10 mouse cellular contexts compared by ENCODE assay signal in genomic region chr7:16043861-16044435, GRCm38 (mm10). TPM values are rescaled to one million over a fixed set of nuclear protein-coding genes. Genes with fewer than 3 reads are reported as not detected.
DNase-seq lines count a peak whose midpoint lies in the region; ATAC-seq and TF ChIP-seq lines count a peak whose summit lies in the region.
"Had no signal": no experiment of that assay in that cellular context is flagged by ENCODE, and none has a peak within 500 bp of the region (broad histone marks: within the 10 kb centered on the region; RNA-seq: fewer than 3 reads in every experiment).

No protein-coding gene starts in this region.

- peak overlapping the region; percentile 82 for H3K4me2 ChIP-seq in liver, embryonic 11.5 days
- H3K4me2 ChIP-seq in stomach, postnatal 0 days (replicated peaks; ENCODE audit: low read depth): 0 out of 2 replicates have a peak overlapping the region, but pooled peaks have one; percentile 17

- no peak overlapping the region; the same call in none of the 2 replicates for H3K4me3 ChIP-seq in spleen, adult 2 months (ENCODE audit: extremely low read depth, insufficient read depth, insufficient read length)
- no peak overlapping the region for H3K4me3 ChIP-seq in liver, embryonic 11.5 days (ENCODE audit: low read depth, low read length)
- no peak overlapping the region for H3K4me3 ChIP-seq in stomach, postnatal 0 days (ENCODE audit: low read depth, low read length)

- H3K27ac ChIP-seq in spleen, adult 2 months (ENCODE audit: insufficient read depth, low read length): peak overlapping the region; percentile 97
- peak overlapping the region; percentile 28; the same call in 1 of the 2 replicates for H3K27ac ChIP-seq in liver, embryonic 11.5 days (ENCODE audit: low read depth, low read length)
- H3K27ac ChIP-seq in stomach, postnatal 0 days (replicated peaks): peak overlapping the region; percentile 53; the same call in 1 of the 2 replicates

- no peak for TF ChIP-seq CTCF in spleen, adult 2 months (IDR thresholded peaks at IDR 0.05; ENCODE audit: extremely low read depth, insufficient read depth, insufficient read length, insufficient replicate concordance)
- TF ChIP-seq CTCF in stomach, postnatal 0 days (IDR thresholded peaks at IDR 0.05; ENCODE audit: low read depth): no peak

- 40% methylated on average over 3 of the region's 3 CpGs for WGBS in spleen, adult 2 months
- WGBS in liver, embryonic 11.5 days: 46% methylated on average over 3 of the region's 3 CpGs
- 38% methylated on average over 3 of the region's 3 CpGs for WGBS in stomach, postnatal 0 days

- no peak for ATAC-seq in liver, embryonic 11.5 days (replicated peaks; ENCODE audit: low FRiP score)
- no peak for ATAC-seq in stomach, postnatal 0 days (ENCODE audit: low FRiP score, low TSS enrichment)

- H3K36me3 ChIP-seq in spleen, adult 2 months (ENCODE audit: control insufficient read depth, insufficient read depth, low read length): no peaks in the 10 kb centered on the region
- no peaks in the 10 kb centered on the region for H3K36me3 ChIP-seq in liver, embryonic 11.5 days (ENCODE audit: control insufficient read depth, insufficient read depth, low read length)
- H3K36me3 ChIP-seq in stomach, postnatal 0 days (ENCODE audit: control insufficient read depth, insufficient read depth, low read length): no peaks in the 10 kb centered on the region

- H3K9me3 ChIP-seq in liver, embryonic 11.5 days (ENCODE audit: control insufficient read depth, low read length): no peaks in the 10 kb centered on the region
- no peaks in the 10 kb centered on the region for H3K9me3 ChIP-seq in stomach, postnatal 0 days (ENCODE audit: control insufficient read depth, low read length)

- peaks cover 38% of the 10 kb centered on the region; the same call in 1 of the 2 replicates for H3K4me1 ChIP-seq in spleen, adult 2 months (ENCODE audit: control insufficient read depth, insufficient read depth, insufficient read length)
- peaks cover 43% of the 10 kb centered on the region for H3K4me1 ChIP-seq in liver, embryonic 11.5 days (replicated peaks; ENCODE audit: control insufficient read depth, insufficient read depth, low read length)
- H3K4me1 ChIP-seq in stomach, postnatal 0 days (replicated peaks; ENCODE audit: control insufficient read depth, insufficient read depth): 0 out of 2 replicates have a peak, but pooled peaks cover 6% of the 10 kb centered on the region

- no peak overlapping the region for H3K9ac ChIP-seq in liver, embryonic 11.5 days (ENCODE audit: low read depth, low read length)
- no peak overlapping the region for H3K9ac ChIP-seq in stomach, postnatal 0 days (ENCODE audit: low read length)

- no peak for TF ChIP-seq EP300 in stomach, postnatal 0 days (optimal IDR thresholded peaks at IDR 0.05)

- peak; percentile 18 for DNase-seq in adrenal gland, postnatal 14 days
- no peak for DNase-seq in adrenal gland, adult 2 months
- DNase-seq in spleen, adult 2 months (ENCODE audit: low read depth in 1 of 2, low spot score in 2 of 2): no peak
- DNase-seq in spleen, adult 18-20 months: no peak
- DNase-seq in liver, embryonic 11.5 days (ENCODE audit: low spot score): no peak
- no peak for DNase-seq in stomach, postnatal 0 days (ENCODE audit: low spot score)
- no peak for DNase-seq in layer of hippocampus, adult 9-11 months
- DNase-seq in urinary bladder, postnatal 4 days (ENCODE audit: low spot score in 2 of 2): no peak
- DNase-seq: right cerebral cortex, adult 18-20 months had no signal

- TF ChIP-seq POLR2A in spleen, adult 2 months (IDR thresholded peaks at IDR 0.05; ENCODE audit: low read depth, low read length): no peak

- no peaks in the 10 kb centered on the region for H3K27me3 ChIP-seq in spleen, adult 2 months (ENCODE audit: control insufficient read depth, insufficient read depth, low read length)
- H3K27me3 ChIP-seq in liver, embryonic 11.5 days (replicated peaks; ENCODE audit: control insufficient read depth, insufficient read depth, low read length): no peaks in the 10 kb centered on the region
- no peaks in the 10 kb centered on the region for H3K27me3 ChIP-seq in stomach, postnatal 0 days (ENCODE audit: control insufficient read depth, insufficient read depth, low read length)

RNA-seq across cellular contexts. Expression of gene Bicra, which starts 3.8 kb away (rescaled TPM):
- total RNA-seq in adrenal gland, postnatal 14 days (2021): 16.1 and 16.7 TPM in 2 replicates
- total RNA-seq in adrenal gland, adult 2 months (2021): 10 to 100 TPM in 1 of 2 experiments, 1 to 10 TPM in 1; 9.4 to 10.4 TPM
- 19.8 and 26.2 TPM in 2 replicates for polyA plus RNA-seq in adrenal gland, adult 2 months (2012; rRNA removed)
- 40.4 and 50.6 TPM in 2 replicates for polyA plus RNA-seq in spleen, adult 2 months (2012; rRNA removed)
- 5.3 and 7.3 TPM in 2 replicates for polyA plus RNA-seq in liver, embryonic 11.5 days (2014; fragmentation: Nextera tagmentation; extraction: Ambion mirVana)
- 1.8 and 2.3 TPM in 2 replicates for polyA plus RNA-seq in stomach, postnatal 0 days (2015; fragmentation: Nextera tagmentation; extraction: Ambion mirVana)

RNA-seq across cellular contexts. Expression of gene Zfp541, which starts 17.7 kb away (rescaled TPM):
- total RNA-seq in adrenal gland, postnatal 14 days (2021): 0.07 and 0.08 TPM in 2 replicates
- under 1 TPM; 0.06 to 0.07 TPM for total RNA-seq in adrenal gland, adult 2 months (2021)
- polyA plus RNA-seq in adrenal gland, adult 2 months (2012; rRNA removed): 0.04 and 0.09 TPM in 2 replicates
- polyA plus RNA-seq in spleen, adult 2 months (2012; rRNA removed): 0.02 and 0.05 TPM in 2 replicates
- polyA plus RNA-seq in liver, embryonic 11.5 days (2014; fragmentation: Nextera tagmentation; extraction: Ambion mirVana): not detected in 2 replicates
- 0.05 TPM in 2 replicates for polyA plus RNA-seq in stomach, postnatal 0 days (2015; fragmentation: Nextera tagmentation; extraction: Ambion mirVana)
- polyA plus RNA-seq: C2C12 had no signal

RNA-seq across cellular contexts. Expression of gene Napa, which starts 54.3 kb away (rescaled TPM):
- total RNA-seq in adrenal gland, postnatal 14 days (2021): 117 and 128 TPM in 2 replicates
- total RNA-seq in adrenal gland, adult 2 months (2021): 100 to 1,000 TPM; 149 to 167 TPM
- polyA plus RNA-seq in adrenal gland, adult 2 months (2012; rRNA removed): 316 and 381 TPM in 2 replicates
- polyA plus RNA-seq in spleen, adult 2 months (2012; rRNA removed): 150 and 151 TPM in 2 replicates
- 167 and 174 TPM in 2 replicates for polyA plus RNA-seq in liver, embryonic 11.5 days (2014; fragmentation: Nextera tagmentation; extraction: Ambion mirVana)
- polyA plus RNA-seq in stomach, postnatal 0 days (2015; fragmentation: Nextera tagmentation; extraction: Ambion mirVana): 136 and 152 TPM in 2 replicates

Comparison
In these comparisons a context has a peak if more than half of its experiments do, and no peak if none do; other contexts are left out.
1. H3K27ac ChIP-seq: peak in every context shown above with its lines; median percentile 97 in spleen, adult 2 months; 53 in stomach, postnatal 0 days; 28 in liver, embryonic 11.5 days.